Mouse (Mus musculus) forebrain, embryonic 10.5 days (tissue): ENCODE results near the gene Mfap3. TPM values are rescaled to one million over a fixed set of nuclear protein-coding genes. Genes with fewer than 3 reads are reported as not detected.
A peak's percentile ranks its signal among the peaks of the same experiment; 100 is the strongest.

Source experiments
- DNase-seq: peaks from one replicate; pipeline ENCODE4 v3.0.0-alpha.2; 2017; ENCODE audit warnings: low spot score; ENCODE audit errors: extremely low spot score
- H3K27ac ChIP-seq: fragments of 300-500 bp; sonication (generic); 2 replicates; pipeline ENCODE4 v1.5.1; 2016; ENCODE audit warnings: mild to moderate bottlenecking
- H3K27me3 ChIP-seq: fragments of 300-500 bp; sonication (generic); 2 replicates; pipeline ENCODE4 v1.6.1; 2016; ENCODE audit warnings: mild to moderate bottlenecking; ENCODE audit not compliant: poor library complexity, severe bottlenecking
- H3K36me3 ChIP-seq: fragments of 300-500 bp; sonication (generic); replicated peaks from 2 replicates; pipeline ENCODE4 v1.6.1; 2016; ENCODE audit warnings: mild to moderate bottlenecking, moderate library complexity
- H3K4me1 ChIP-seq: fragments of 300-500 bp; sonication (generic); 2 replicates; pipeline ENCODE4 v1.6.1; 2016
- H3K4me3 ChIP-seq: fragments of 300-500 bp; sonication (generic); 2 replicates; pipeline ENCODE4 v1.5.1; 2016; ENCODE audit warnings: mild to moderate bottlenecking, moderate library complexity
- H3K9me3 ChIP-seq: fragments of 300-500 bp; sonication (generic); 2 replicates; pipeline ENCODE4 v1.6.1; 2016; ENCODE audit warnings: mild to moderate bottlenecking, moderate library complexity
- WGBS: fragments of 180-500 bp; shearing (Covaris S2); methylation state at CpG from one replicate; pipeline ENCODE4 v1.1.7; 2016; 5-methylcytosine and 5-hydroxymethylcytosine counted together
- polyA plus RNA-seq: library from polyadenylated mRNA; unstranded; fragments of >200 nt; fragmentation: Nextera tagmentation; extraction: Ambion mirVana; gene quantifications from 2 replicates; pipeline ENCODE4 v1.2.1, GENCODE M21; 2016

The Mfap3 gene
- 42.8 and 52.6 TPM in 2 replicates for polyA plus RNA-seq

DNA sequence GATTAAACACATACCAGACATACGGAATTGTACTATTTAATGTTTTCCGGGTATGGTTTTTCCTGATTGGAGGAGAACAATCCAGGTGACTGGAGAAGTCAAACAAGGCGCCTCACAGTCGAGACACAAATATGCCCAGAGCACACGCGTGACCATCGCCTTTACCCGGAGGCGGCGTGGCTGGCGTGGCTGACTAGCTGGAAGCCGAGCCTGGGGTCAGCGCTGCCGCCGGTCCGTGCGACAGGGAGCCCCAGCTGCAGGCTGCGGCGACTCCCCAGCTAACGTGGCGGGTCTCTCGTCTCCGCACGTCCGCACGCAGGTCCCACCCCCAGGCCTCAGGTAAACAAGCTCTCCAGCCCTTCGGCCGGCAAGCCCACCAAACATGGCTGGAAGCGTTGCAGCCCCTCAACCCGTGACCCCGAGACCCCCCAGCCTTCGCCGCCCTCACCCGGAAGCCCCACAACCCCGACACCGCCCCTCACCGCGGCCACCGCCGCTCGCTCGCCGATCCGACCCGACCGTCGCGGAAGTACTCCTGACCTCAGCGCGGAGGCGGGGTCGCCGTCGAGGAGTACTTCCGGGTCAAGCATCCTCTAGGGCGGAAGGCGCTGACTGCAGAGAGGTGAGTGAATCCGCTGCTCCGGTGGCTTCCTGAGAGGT, at the start of gene Mfap3, which contains the start of gene Fam114a2:
Gene Mfap3, plus strand, starts transcription at position 574 of the 660 bp plus-strand sequence.
Gene Fam114a2, minus strand, starts transcription at position 527 of the 660 bp plus-strand sequence.
- H3K36me3 ChIP-seq, result peaks cover 28% of the 10 kb centered on the region
- peak within 1 kb of the TSS; percentile 73 for H3K4me3 ChIP-seq
- peak within 1 kb of the TSS; percentile 93 for H3K27ac ChIP-seq
- under 1% methylated on average over 59 of the region's 59 CpGs for WGBS
- no peaks in the 10 kb centered on the region for H3K27me3 ChIP-seq
- peak; percentile 93 for DNase-seq
- H3K9me3 ChIP-seq, result no peaks in the 10 kb centered on the region
- peaks cover 20% of the 10 kb centered on the region for H3K4me1 ChIP-seq

GRCm38 (mm10) chr11:57468706-57469105, 49.8 kb upstream of the Mfap3 start:
- Histone ChIP-seq H3K4me3 (no peak overlapping the region), H3K27ac (no peak overlapping the region), H3K36me3 (no peaks in the 10 kb centered on the region), H3K9me3 (no peaks in the 10 kb centered on the region), H3K4me1 (no peaks in the 10 kb centered on the region), H3K27me3 (peaks cover 8% of the 10 kb centered on the region; the same call in 1 of the 2 replicates)
- DNase-seq, result no peak
- WGBS, result 74% methylated on average over 4 of the region's 4 CpGs

GRCm38 (mm10) chr11:57470056-57470455, 48.4 kb upstream of the Mfap3 start:
- Histone ChIP-seq H3K9me3 (no peaks in the 10 kb centered on the region), H3K4me1 (peaks cover 7% of the 10 kb centered on the region), H3K27ac (no peak overlapping the region), H3K27me3 (peaks cover 8% of the 10 kb centered on the region; the same call in 1 of the 2 replicates), H3K4me3 (no peak overlapping the region), H3K36me3 (no peaks in the 10 kb centered on the region)
- 60% methylated on average over 6 of the region's 6 CpGs for WGBS
- DNase-seq, result no peak

DNA sequence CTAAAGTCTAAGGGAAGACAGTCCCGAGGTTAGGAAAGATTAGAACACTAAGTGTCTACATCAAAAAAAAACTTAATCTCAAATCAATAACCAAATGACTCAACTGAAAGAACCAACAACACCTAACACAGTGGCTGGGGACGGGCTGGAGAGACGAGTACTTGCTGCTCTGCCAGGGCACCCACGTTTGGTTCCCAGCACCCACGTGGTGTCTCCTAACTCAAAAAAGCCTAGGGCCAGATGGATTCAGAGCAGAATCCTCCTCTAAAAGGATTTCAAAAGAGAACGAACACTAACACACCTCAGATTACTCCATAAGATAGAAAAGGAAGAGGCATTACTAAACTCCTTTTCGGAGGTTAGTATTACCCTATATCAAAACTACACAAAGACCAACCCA, 47.5 kb upstream of the Mfap3 start:
- 89% methylated on average over 7 of the region's 7 CpGs for WGBS
- no peak overlapping the region for H3K4me3 ChIP-seq
- peaks cover 7% of the 10 kb centered on the region for H3K4me1 ChIP-seq
- H3K9me3 ChIP-seq, result no peaks in the 10 kb centered on the region
- no peaks in the 10 kb centered on the region for H3K36me3 ChIP-seq
- no peak for DNase-seq
- peaks cover 8% of the 10 kb centered on the region; the same call in 1 of the 2 replicates for H3K27me3 ChIP-seq
- H3K27ac ChIP-seq, result no peak overlapping the region

- Histone ChIP-seq H3K4me1 (peaks cover 7% of the 10 kb centered on the region), H3K9me3 (no peaks in the 10 kb centered on the region; the same call in 1 of the 2 replicates), H3K4me3 (no peak overlapping the region), H3K36me3 (peaks cover 12% of the 10 kb centered on the region), H3K27me3 (no peaks in the 10 kb centered on the region), H3K27ac (no peak overlapping the region)
- WGBS, result 71% methylated on average over 6 of the region's 6 CpGs
- no peak for DNase-seq
Measured at GRCm38 (mm10) chr11:57474296-57474941, 44.0 kb upstream of the Mfap3 start.

- Histone ChIP-seq H3K9me3 (peaks cover 2% of the 10 kb centered on the region; the same call in 1 of the 2 replicates), H3K27me3 (no peaks in the 10 kb centered on the region), H3K36me3 (peaks cover 18% of the 10 kb centered on the region), H3K4me3 (no peak overlapping the region), H3K4me1 (peaks cover 7% of the 10 kb centered on the region), H3K27ac (no peak overlapping the region)
- peak; percentile 51 for DNase-seq
- 57% methylated on average over 6 of the region's 6 CpGs for WGBS
Measured at GRCm38 (mm10) chr11:57475119-57475518, 43.3 kb upstream of the Mfap3 start.

DNA sequence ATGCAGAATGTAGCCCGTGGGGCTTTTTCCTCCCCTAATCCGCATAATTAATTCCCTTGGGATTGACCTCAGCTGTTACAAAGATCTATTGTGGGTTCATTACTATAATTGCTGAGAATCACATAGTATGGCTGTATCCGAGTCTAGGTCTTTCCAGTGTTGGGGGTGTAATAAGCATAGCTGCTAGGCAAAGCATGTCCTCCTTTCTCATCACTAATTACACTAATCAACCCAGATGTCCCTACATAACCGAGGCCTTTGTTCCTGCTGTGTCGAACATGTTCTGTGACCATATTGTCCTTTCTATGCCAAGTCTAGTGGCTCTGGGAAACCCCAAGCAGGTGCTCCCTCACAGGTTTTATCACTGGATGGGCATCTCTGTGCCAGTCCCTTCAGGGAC, 40.4 kb upstream of the Mfap3 start:
- Histone ChIP-seq H3K27me3 (no peaks in the 10 kb centered on the region), H3K36me3 (peaks cover 44% of the 10 kb centered on the region), H3K9me3 (peaks cover 2% of the 10 kb centered on the region; the same call in 1 of the 2 replicates), H3K27ac (no peak overlapping the region), H3K4me1 (peaks cover 7% of the 10 kb centered on the region), H3K4me3 (no peak overlapping the region)
- 89% methylated on average over 5 of the region's 5 CpGs for WGBS
- no peak for DNase-seq

- H3K9me3 ChIP-seq, result no peaks in the 10 kb centered on the region
- no peak overlapping the region for H3K4me3 ChIP-seq
- H3K27ac ChIP-seq, result no peak overlapping the region
- WGBS, result 91% methylated on average over 5 of the region's 5 CpGs
- peaks cover 83% of the 10 kb centered on the region for H3K36me3 ChIP-seq
- DNase-seq, result no peak
- H3K27me3 ChIP-seq, result no peaks in the 10 kb centered on the region
- no peaks in the 10 kb centered on the region for H3K4me1 ChIP-seq
Measured at GRCm38 (mm10) chr11:57488436-57488835, 30.0 kb upstream of the Mfap3 start.

GRCm38 (mm10) chr11:57496462-57497039, 21.9 kb upstream of the Mfap3 start:
- Histone ChIP-seq H3K4me1 (peaks cover 4% of the 10 kb centered on the region; the same call in 1 of the 2 replicates), H3K9me3 (no peaks in the 10 kb centered on the region), H3K27ac (no peak overlapping the region), H3K36me3 (peaks cover 81% of the 10 kb centered on the region), H3K27me3 (no peaks in the 10 kb centered on the region), H3K4me3 (no peak overlapping the region)
- DNase-seq, result no peak
- WGBS, result 84% methylated on average over 3 of the region's 3 CpGs

DNA sequence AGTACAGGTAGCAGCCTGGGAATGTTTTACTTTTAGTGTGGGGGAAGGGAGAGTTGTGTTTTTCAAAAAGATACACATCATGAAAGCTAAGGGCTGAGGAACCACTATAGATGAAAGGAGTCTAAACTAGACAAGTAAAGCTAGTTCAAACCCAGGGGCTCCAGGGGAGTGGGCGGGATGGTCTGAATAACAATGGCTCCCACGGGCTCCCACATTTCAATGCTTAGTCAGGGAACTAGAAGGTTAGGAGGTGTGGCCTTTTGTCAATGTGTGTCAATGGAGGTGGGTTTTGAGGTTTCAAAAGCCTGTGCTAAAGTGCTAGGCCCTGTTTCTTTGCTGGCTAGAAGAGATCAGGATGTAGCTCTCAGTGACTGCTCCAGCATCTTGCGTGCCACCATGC, 20.8 kb upstream of the Mfap3 start:
- peaks cover 73% of the 10 kb centered on the region for H3K36me3 ChIP-seq

GRCm38 (mm10) chr11:57498215-57498614, 20.2 kb upstream of the Mfap3 start:
- Histone ChIP-seq H3K27me3 (no peaks in the 10 kb centered on the region), H3K4me1 (peaks cover 4% of the 10 kb centered on the region; the same call in 1 of the 2 replicates), H3K9me3 (no peaks in the 10 kb centered on the region), H3K27ac (no peak overlapping the region), H3K4me3 (no peak overlapping the region), H3K36me3 (peaks cover 70% of the 10 kb centered on the region)
- 97% methylated on average over 5 of the region's 5 CpGs for WGBS
- DNase-seq, result no peak

More for the DNA sequence above, 20.8 kb upstream of the Mfap3 start:
- no peaks in the 10 kb centered on the region for H3K9me3 ChIP-seq
- 64% methylated on average over 3 of the region's 3 CpGs for WGBS
- H3K27ac ChIP-seq, result no peak overlapping the region
- peaks cover 4% of the 10 kb centered on the region; the same call in 1 of the 2 replicates for H3K4me1 ChIP-seq
- DNase-seq, result no peak
- no peaks in the 10 kb centered on the region for H3K27me3 ChIP-seq
- no peak overlapping the region for H3K4me3 ChIP-seq

GRCm38 (mm10) chr11:57503155-57503554, 15.3 kb upstream of the Mfap3 start:
- WGBS, result 98% methylated on average over 5 of the region's 5 CpGs
- Histone ChIP-seq H3K36me3 (peaks cover 85% of the 10 kb centered on the region), H3K27ac (no peak overlapping the region)

GRCm38 (mm10) chr11:57506899-57507298, 11.6 kb upstream of the Mfap3 start:
- Histone ChIP-seq H3K9me3 (no peaks in the 10 kb centered on the region), H3K4me3 (no peak overlapping the region), H3K27me3 (no peaks in the 10 kb centered on the region), H3K36me3 (peaks cover 80% of the 10 kb centered on the region), H3K4me1 (peaks cover 18% of the 10 kb centered on the region), H3K27ac (peak overlapping the region; percentile 32; the same call in 1 of the 2 replicates)
- WGBS, result 52% methylated on average over 6 of the region's 6 CpGs
- no peak for DNase-seq

More at GRCm38 (mm10) chr11:57503155-57503554, 15.3 kb upstream of the Mfap3 start:
- no peak overlapping the region for H3K4me3 ChIP-seq
- H3K9me3 ChIP-seq, result no peaks in the 10 kb centered on the region
- H3K27me3 ChIP-seq, result no peaks in the 10 kb centered on the region
- H3K4me1 ChIP-seq, result peaks cover 18% of the 10 kb centered on the region
- no peak for DNase-seq
